Mouse (Mus musculus) forebrain, embryonic 10.5 days (tissue): ENCODE data around the gene Toe1. TPM values are rescaled to one million over a fixed set of nuclear protein-coding genes. Genes with fewer than 3 reads are reported as not detected.
"Not testable (repeated sequence)": the region's sequence is repeated elsewhere in the genome, so short reads cannot be mapped to it uniquely, and the experiment has no call there.

ENCODE experiments used
- DNase-seq: peaks from one replicate; pipeline ENCODE4 v3.0.0-alpha.2; 2017; ENCODE audit warnings: low spot score; ENCODE audit errors: extremely low spot score
- H3K27ac ChIP-seq: fragments of 300-500 bp; sonication (generic); 2 replicates; pipeline ENCODE4 v1.5.1; 2016; ENCODE audit warnings: mild to moderate bottlenecking
- H3K27me3 ChIP-seq: fragments of 300-500 bp; sonication (generic); 2 replicates; pipeline ENCODE4 v1.6.1; 2016; ENCODE audit warnings: mild to moderate bottlenecking; ENCODE audit not compliant: poor library complexity, severe bottlenecking
- H3K36me3 ChIP-seq: fragments of 300-500 bp; sonication (generic); replicated peaks from 2 replicates; pipeline ENCODE4 v1.6.1; 2016; ENCODE audit warnings: mild to moderate bottlenecking, moderate library complexity
- H3K4me1 ChIP-seq: fragments of 300-500 bp; sonication (generic); 2 replicates; pipeline ENCODE4 v1.6.1; 2016
- H3K4me3 ChIP-seq: fragments of 300-500 bp; sonication (generic); 2 replicates; pipeline ENCODE4 v1.5.1; 2016; ENCODE audit warnings: mild to moderate bottlenecking, moderate library complexity
- H3K9me3 ChIP-seq: fragments of 300-500 bp; sonication (generic); 2 replicates; pipeline ENCODE4 v1.6.1; 2016; ENCODE audit warnings: mild to moderate bottlenecking, moderate library complexity
- WGBS: fragments of 180-500 bp; shearing (Covaris S2); methylation state at CpG from one replicate; pipeline ENCODE4 v1.1.7; 2016; 5-methylcytosine and 5-hydroxymethylcytosine counted together
- polyA plus RNA-seq: library from polyadenylated mRNA; unstranded; fragments of >200 nt; fragmentation: Nextera tagmentation; extraction: Ambion mirVana; gene quantifications from 2 replicates; pipeline ENCODE4 v1.2.1, GENCODE M21; 2016

Gene Toe1
- polyA plus RNA-seq, result 41.3 and 44.1 TPM in 2 replicates

GRCm38 (mm10) chr4:116807197-116808129 lies at the start of gene Toe1, which contains the start of gene Mutyh:
Toe1 (minus strand) TSS chr4:116807640.
Mutyh (plus strand) TSS chr4:116807723.
- Histone ChIP-seq H3K4me1 (peaks cover 13% of the 10 kb centered on the region), H3K27ac (peak within 1 kb of the TSS; percentile 96), H3K27me3 (no peaks in the 10 kb centered on the region), H3K36me3 (peaks cover 51% of the 10 kb centered on the region), H3K9me3 (no peaks in the 10 kb centered on the region), H3K4me3 (peak within 1 kb of the TSS; percentile 78)
- under 1% methylated on average over 58 of the region's 58 CpGs for WGBS
- DNase-seq, result peak; percentile 99

GRCm38 (mm10) chr4:116857203-116857602 lies 49.8 kb upstream of the Toe1 start:
- H3K27me3 ChIP-seq, result no peaks in the 10 kb centered on the region
- no peak overlapping the region for H3K27ac ChIP-seq
- no peaks in the 10 kb centered on the region for H3K9me3 ChIP-seq
- no peak for DNase-seq
- no peaks in the 10 kb centered on the region for H3K36me3 ChIP-seq
- 91% methylated on average over 10 of the region's 10 CpGs for WGBS
- H3K4me1 ChIP-seq, result peaks cover 15% of the 10 kb centered on the region
- H3K4me3 ChIP-seq, result no peak overlapping the region

GRCm38 (mm10) chr4:116854286-116854685 lies 46.8 kb upstream of the Toe1 start:
- Histone ChIP-seq H3K27ac (no peak overlapping the region), H3K27me3 (no peaks in the 10 kb centered on the region), H3K4me1 (peaks cover 15% of the 10 kb centered on the region), H3K36me3 (no peaks in the 10 kb centered on the region), H3K9me3 (no peaks in the 10 kb centered on the region), H3K4me3 (no peak overlapping the region)
- WGBS, result 17% methylated on average over 2 of the region's 2 CpGs
- DNase-seq, result no peak

- Histone ChIP-seq H3K27me3 (no peaks in the 10 kb centered on the region), H3K4me1 (peaks cover 14% of the 10 kb centered on the region), H3K9me3 (no peaks in the 10 kb centered on the region), H3K4me3 (no peak overlapping the region), H3K27ac (no peak overlapping the region), H3K36me3 (no peaks in the 10 kb centered on the region)
- 78% methylated on average over 3 of the region's 3 CpGs for WGBS
- no peak for DNase-seq
Observed at GRCm38 (mm10) chr4:116849901-116850300, 42.5 kb upstream of the Toe1 start.

GRCm38 (mm10) chr4:116844324-116844723 lies 36.9 kb upstream of the Toe1 start:
- H3K27me3 ChIP-seq, result peaks cover 17% of the 10 kb centered on the region
- H3K4me1 ChIP-seq, result peaks cover 6% of the 10 kb centered on the region
- 97% methylated on average over 3 of the region's 3 CpGs for WGBS
- no peak for DNase-seq
- no peak overlapping the region for H3K27ac ChIP-seq
- H3K9me3 ChIP-seq, result no peaks in the 10 kb centered on the region
- H3K4me3 ChIP-seq, result no peak overlapping the region
- H3K36me3 ChIP-seq, result no peaks in the 10 kb centered on the region

GRCm38 (mm10) chr4:116840841-116841240 lies 33.4 kb upstream of the Toe1 start:
- H3K4me3 ChIP-seq, result no peak overlapping the region
- H3K9me3 ChIP-seq, result no peaks in the 10 kb centered on the region
- H3K27me3 ChIP-seq, result peaks cover 21% of the 10 kb centered on the region
- H3K27ac ChIP-seq, result no peak overlapping the region
- no peak for DNase-seq
- WGBS, result 86% methylated on average over 6 of the region's 6 CpGs
- peaks cover 11% of the 10 kb centered on the region for H3K4me1 ChIP-seq
- no peaks in the 10 kb centered on the region for H3K36me3 ChIP-seq

GRCm38 (mm10) chr4:116840096-116840495 lies 32.7 kb upstream of the Toe1 start:
- 0 out of 2 replicates have a peak overlapping the region, but pooled peaks have one; percentile 18 for H3K4me3 ChIP-seq
- peaks cover 21% of the 10 kb centered on the region for H3K27me3 ChIP-seq
- not testable (repeated sequence) for H3K36me3 ChIP-seq, H3K27ac ChIP-seq, H3K9me3 ChIP-seq, DNase-seq
- WGBS, result 33% methylated on average over 24 of the region's 29 CpGs
- H3K4me1 ChIP-seq, result peaks cover 11% of the 10 kb centered on the region

- no peak for DNase-seq
- Histone ChIP-seq H3K9me3 (no peaks in the 10 kb centered on the region), H3K36me3 (no peaks in the 10 kb centered on the region), H3K4me3 (no peak overlapping the region), H3K4me1 (peaks cover 11% of the 10 kb centered on the region), H3K27me3 (peaks cover 21% of the 10 kb centered on the region), H3K27ac (no peak overlapping the region)
- WGBS, result 24% methylated on average over 2 of the region's 2 CpGs
Observed at GRCm38 (mm10) chr4:116838999-116839398, 31.6 kb upstream of the Toe1 start.

- DNase-seq, result peak; percentile 49
- H3K4me1 ChIP-seq, result peaks cover 47% of the 10 kb centered on the region
- H3K27ac ChIP-seq, result peak overlapping the region; percentile 74
- 10% methylated on average over 6 of the region's 6 CpGs for WGBS
- no peaks in the 10 kb centered on the region for H3K36me3 ChIP-seq
- H3K27me3 ChIP-seq, result 0 out of 2 replicates have a peak, but pooled peaks cover 5% of the 10 kb centered on the region
- no peaks in the 10 kb centered on the region for H3K9me3 ChIP-seq
- 0 out of 2 replicates have a peak overlapping the region, but pooled peaks have one; percentile 3 for H3K4me3 ChIP-seq
Observed at GRCm38 (mm10) chr4:116830070-116830368, 22.6 kb upstream of the Toe1 start.

- Histone ChIP-seq H3K4me3 (no peak overlapping the region), H3K27me3 (0 out of 2 replicates have a peak, but pooled peaks cover 5% of the 10 kb centered on the region), H3K27ac (peak overlapping the region; percentile 74), H3K36me3 (no peaks in the 10 kb centered on the region), H3K4me1 (peaks cover 52% of the 10 kb centered on the region), H3K9me3 (no peaks in the 10 kb centered on the region)
- 42% methylated on average over 6 of the region's 6 CpGs for WGBS
- DNase-seq, result no peak
Observed at GRCm38 (mm10) chr4:116829364-116830069, 22.1 kb upstream of the Toe1 start.

- H3K4me3 ChIP-seq, result no peak overlapping the region
- peaks cover 58% of the 10 kb centered on the region for H3K4me1 ChIP-seq
- peak; percentile 36 for DNase-seq
- H3K36me3 ChIP-seq, result no peaks in the 10 kb centered on the region
- no peak overlapping the region for H3K27ac ChIP-seq
- H3K27me3 ChIP-seq, result peaks cover 10% of the 10 kb centered on the region; the same call in 1 of the 2 replicates
- WGBS, result 3% methylated on average over 4 of the region's 4 CpGs
- no peaks in the 10 kb centered on the region for H3K9me3 ChIP-seq
Observed at GRCm38 (mm10) chr4:116827819-116828218, 20.4 kb upstream of the Toe1 start.

- no peaks in the 10 kb centered on the region for H3K9me3 ChIP-seq
- 2% methylated on average over 29 of the region's 29 CpGs for WGBS
- H3K4me3 ChIP-seq, result peak overlapping the region; percentile 66
- peaks cover 36% of the 10 kb centered on the region for H3K27me3 ChIP-seq
- H3K27ac ChIP-seq, result peak overlapping the region; percentile 91
- H3K4me1 ChIP-seq, result peaks cover 46% of the 10 kb centered on the region
- H3K36me3 ChIP-seq, result no peaks in the 10 kb centered on the region
- DNase-seq, result peak; percentile 67
Observed at GRCm38 (mm10) chr4:116824541-116825004, 17.1 kb upstream of the Toe1 start.

- Histone ChIP-seq H3K27ac (peak within 1 kb of the TSS; percentile 74), H3K4me1 (peaks cover 36% of the 10 kb centered on the region), H3K4me3 (peak within 1 kb of the TSS; percentile 64), H3K27me3 (peaks cover 49% of the 10 kb centered on the region), H3K36me3 (peaks cover 26% of the 10 kb centered on the region), H3K9me3 (no peaks in the 10 kb centered on the region)
- WGBS, result 11% methylated on average over 9 of the region's 9 CpGs
- no peak for DNase-seq
Observed at GRCm38 (mm10) chr4:116821694-116822016, 14.2 kb upstream of the Toe1 start, which contains the start of gene Hpdl. Hpdl (minus strand) TSS chr4:116821707.
